Mouse (Mus musculus) heart, postnatal 0 days (tissue): Measurements from ENCODE around the gene Bola2. TPM values are rescaled to one million over a fixed set of nuclear protein-coding genes. Genes with fewer than 3 reads are reported as not detected.

Experiments used
- ATAC-seq: fragments of 200-750 bp; cut with Nextera tagmentation; 2 replicates; pipeline ENCODE4 v1.8.0; 2017; ENCODE audit warnings: low read depth, moderate number of reproducible peaks, moderate library complexity; ENCODE audit not compliant: insufficient read depth
- DNase-seq: peaks from one replicate; pipeline ENCODE4 v3.0.0-alpha.2; 2016; ENCODE audit warnings: low spot score
- H3K27ac ChIP-seq: fragments of 300-500 bp; sonication (generic); 2 replicates; pipeline ENCODE4 v1.5.1; 2014; ENCODE audit warnings: low read depth, mild to moderate bottlenecking
- H3K27me3 ChIP-seq: fragments of 300-500 bp; sonication (generic); 2 replicates; pipeline ENCODE4 v1.6.1; 2014; ENCODE audit warnings: low read length, mixed read lengths; ENCODE audit not compliant: control insufficient read depth, insufficient read depth
- H3K36me3 ChIP-seq: fragments of 300-500 bp; sonication (generic); replicated peaks from 2 replicates; pipeline ENCODE4 v1.6.1; 2014; ENCODE audit warnings: low read length, mixed read lengths; ENCODE audit not compliant: control insufficient read depth, insufficient read depth
- H3K4me1 ChIP-seq: fragments of 300-500 bp; sonication (generic); 2 replicates; pipeline ENCODE4 v1.6.1; 2014; ENCODE audit warnings: antibody characterized with exemption; ENCODE audit not compliant: control insufficient read depth, insufficient read depth
- H3K4me2 ChIP-seq: fragments of 300-500 bp; sonication (generic); 2 replicates; pipeline ENCODE4 v1.6.1; 2014; ENCODE audit warnings: low read depth, mild to moderate bottlenecking, low read length, moderate library complexity
- H3K4me3 ChIP-seq: fragments of 300-500 bp; sonication (generic); 2 replicates; pipeline ENCODE4 v1.5.1; 2014; ENCODE audit warnings: low read depth, low read length
- H3K9ac ChIP-seq: fragments of 300-500 bp; sonication (generic); replicated peaks from 2 replicates; pipeline ENCODE4 v1.6.1; 2014; ENCODE audit warnings: low read depth, low read length, mixed read lengths
- H3K9me3 ChIP-seq: fragments of 300-500 bp; sonication (generic); replicated peaks from 2 replicates; pipeline ENCODE4 v1.6.1; 2016; ENCODE audit warnings: low read length; ENCODE audit not compliant: control insufficient read depth
- CTCF ChIP-seq: IDR thresholded peaks from 2 replicates; pipeline ENCODE4 v1.5.1; 2016; ENCODE audit warnings: antibody characterized with exemption, control low read depth, low read depth
- EP300 ChIP-seq: IDR thresholded peaks from 2 replicates; pipeline ENCODE4 v1.6.1; 2016; ENCODE audit warnings: antibody characterized with exemption, low read depth
- WGBS: fragments of 180-500 bp; shearing (Covaris S2); extraction: QIAGEN DNeasy Blood & Tissue Kit; methylation state at CpG from one replicate; pipeline ENCODE4 v1.1.7; 2014; 5-methylcytosine and 5-hydroxymethylcytosine counted together
- polyA plus RNA-seq: library from polyadenylated mRNA; unstranded; fragments of >200 nt; fragmentation: Nextera tagmentation; extraction: Ambion mirVana; gene quantifications from 2 replicates; pipeline ENCODE4 v1.2.1, GENCODE M21; 2015
- total RNA-seq: library from RNA; depleted of rRNA; stranded (reverse); fragments of >200 nt; gene quantifications from 2 replicates; pipeline ENCODE4 v1.2.3, GENCODE M21; 2014; ENCODE audit warnings: low replicate concordance

Gene Bola2
- total and polyA plus RNA-seq, 2 experiments from 2014 or later = 36.5 to 89.0 TPM

GRCm38 (mm10) chr7:126702861-126703756, 7.9 kb downstream of the Bola2 start:
- ATAC-seq (no peak), DNase-seq (no peak)
- Histone ChIP-seq H3K4me3 (peak overlapping the region; percentile 48; the same call in 1 of the 2 replicates), H3K9ac (no peak overlapping the region; the same call in 1 of the 2 replicates), H3K4me2 (peak overlapping the region; percentile 30; the same call in 1 of the 2 replicates), H3K4me1 (peaks cover 9% of the 10 kb centered on the region; the same call in 1 of the 2 replicates), H3K27ac (peak overlapping the region; percentile 6; the same call in 1 of the 2 replicates), H3K27me3 (peaks cover 38% of the 10 kb centered on the region), H3K9me3 (no peaks in the 10 kb centered on the region), H3K36me3 (no peaks in the 10 kb centered on the region)
- TF ChIP-seq CTCF = no peak
- TF ChIP-seq EP300 = no peak
- WGBS = 72% methylated on average over 12 of the region's 12 CpGs

- DNase-seq (no peak), ATAC-seq (no peak)
- Histone ChIP-seq H3K4me2 (no peak overlapping the region), H3K36me3 (no peaks in the 10 kb centered on the region), H3K27me3 (peaks cover 38% of the 10 kb centered on the region), H3K4me1 (peaks cover 9% of the 10 kb centered on the region; the same call in 1 of the 2 replicates), H3K4me3 (peak overlapping the region; percentile 48), H3K9ac (no peak overlapping the region; the same call in 1 of the 2 replicates), H3K27ac (no peak overlapping the region; the same call in 1 of the 2 replicates), H3K9me3 (no peaks in the 10 kb centered on the region)
- 13% methylated on average over 7 of the region's 7 CpGs for WGBS
- no peak for TF ChIP-seq CTCF
- TF ChIP-seq EP300 = no peak
These were observed 8.5 kb downstream of the Bola2 start for GRCm38 (mm10) chr7:126703757-126704077.

- Histone ChIP-seq H3K27me3 (peaks cover 38% of the 10 kb centered on the region), H3K27ac (peak overlapping the region; percentile 26; the same call in 1 of the 2 replicates), H3K4me2 (peak overlapping the region; percentile 51), H3K4me3 (peak overlapping the region; percentile 48), H3K9ac (no peak overlapping the region; the same call in 1 of the 2 replicates), H3K9me3 (no peaks in the 10 kb centered on the region), H3K36me3 (no peaks in the 10 kb centered on the region), H3K4me1 (peaks cover 9% of the 10 kb centered on the region; the same call in 1 of the 2 replicates)
- peak; percentile 36 for DNase-seq
- 2% methylated on average over 39 of the region's 39 CpGs for WGBS
- no peak for ATAC-seq
- TF ChIP-seq CTCF (no peak), EP300 (no peak)
These were observed 9.2 kb downstream of the Bola2 start for GRCm38 (mm10) chr7:126704121-126704980.

GRCm38 (mm10) chr7:126707442-126708174, 12.4 kb downstream of the Bola2 start, which contains the start of gene Coro1a:
Coro1a (minus strand) TSS chr7:126707787.
- Histone ChIP-seq H3K27me3 (peaks cover 27% of the 10 kb centered on the region), H3K4me1 (peaks cover 9% of the 10 kb centered on the region; the same call in 1 of the 2 replicates), H3K36me3 (no peaks in the 10 kb centered on the region), H3K27ac (no peak within 1 kb of the TSS), H3K9ac (no peak within 1 kb of the TSS), H3K9me3 (no peaks in the 10 kb centered on the region), H3K4me2 (no peak within 1 kb of the TSS), H3K4me3 (no peak within 1 kb of the TSS)
- DNase-seq (no peak), ATAC-seq (no peak)
- TF ChIP-seq CTCF (no peak), EP300 (no peak)
- WGBS = 78% methylated on average over 19 of the region's 19 CpGs
